Mouse (Mus musculus) CD8-positive naive resting alpha-beta T cell, adult 2 months (primary cell): ENCODE results near the gene Pip5k1b.

Experiments used
- DNase-seq, 2 experiments: peaks; one replicate each; pipeline ENCODE4 v3.0.0; 2022; ENCODE audit warnings: low read depth in 2 of 2, low spot score in 2 of 2

The Pip5k1b gene

GRCm38 (mm10) chr19:24476461-24476860 lies 79.2 kb downstream of the Pip5k1b start:
- peak in 1 of 2 experiments; percentile 41 for DNase-seq

- no peak for DNase-seq
Measured at GRCm38 (mm10) chr19:24475281-24475680, 80.4 kb downstream of the Pip5k1b start.

- DNase-seq = no peak
Measured at GRCm38 (mm10) chr19:24472512-24472911, 83.2 kb downstream of the Pip5k1b start.

GRCm38 (mm10) chr19:24471538-24471937 lies 84.1 kb downstream of the Pip5k1b start:
- no peak for DNase-seq

GRCm38 (mm10) chr19:24469216-24469615 lies 86.5 kb downstream of the Pip5k1b start:
- no peak for DNase-seq

GRCm38 (mm10) chr19:24468616-24469015 lies 87.1 kb downstream of the Pip5k1b start:
- DNase-seq = no peak

- DNase-seq = no peak
Measured at GRCm38 (mm10) chr19:24463011-24463410, 92.7 kb downstream of the Pip5k1b start.

GRCm38 (mm10) chr19:24456591-24457231 lies 99.0 kb downstream of the Pip5k1b start:
- no peak for DNase-seq

- DNase-seq = no peak
Measured at GRCm38 (mm10) chr19:24455249-24455960, 100.3 kb downstream of the Pip5k1b start.

- DNase-seq = no peak
Measured at GRCm38 (mm10) chr19:24454451-24454850, 101.2 kb downstream of the Pip5k1b start.

GRCm38 (mm10) chr19:24453379-24453778 lies 102.3 kb downstream of the Pip5k1b start:
- no peak for DNase-seq

- DNase-seq = no peak
Measured at GRCm38 (mm10) chr19:24452441-24452898, 103.2 kb downstream of the Pip5k1b start.

- no peak for DNase-seq
Measured at GRCm38 (mm10) chr19:24451626-24452025, 104.0 kb downstream of the Pip5k1b start.

- DNase-seq = no peak
Measured at GRCm38 (mm10) chr19:24450740-24451139, 104.9 kb downstream of the Pip5k1b start.

GRCm38 (mm10) chr19:24444322-24444721 lies 111.3 kb downstream of the Pip5k1b start:
- DNase-seq = no peak

- DNase-seq = no peak
Measured at GRCm38 (mm10) chr19:24439715-24440114, 116.0 kb downstream of the Pip5k1b start.

GRCm38 (mm10) chr19:24434291-24434690 lies 121.4 kb downstream of the Pip5k1b start:
- no peak for DNase-seq

GRCm38 (mm10) chr19:24432447-24432846 lies 123.2 kb downstream of the Pip5k1b start:
- no peak for DNase-seq

GRCm38 (mm10) chr19:24431381-24431780 lies 124.3 kb downstream of the Pip5k1b start:
- DNase-seq = no peak

- no peak for DNase-seq
Measured at GRCm38 (mm10) chr19:24428011-24428410, 127.7 kb downstream of the Pip5k1b start.

- no peak for DNase-seq
Measured at GRCm38 (mm10) chr19:24427258-24427657, 128.4 kb downstream of the Pip5k1b start.

GRCm38 (mm10) chr19:24426759-24427181 lies 128.9 kb downstream of the Pip5k1b start:
- DNase-seq = no peak

- no peak for DNase-seq
Measured at GRCm38 (mm10) chr19:24418030-24418429, 137.6 kb downstream of the Pip5k1b start.
